Mouse (Mus musculus) frontal cortex, postnatal 36 days (tissue): Measurements from ENCODE around the gene Trp73.

Source experiments
- DNase-seq, 2 experiments: peaks; one replicate each; pipeline ENCODE4 v3.0.0; 2022; ENCODE audit warnings: low spot score in 2 of 2

Trp73 gene

GRCm38 (mm10) chr4:154103912-154104311 lies 36.1 kb downstream of the Trp73 start:
- no peak for DNase-seq

- DNase-seq, result no peak
These were observed 36.6 kb downstream of the Trp73 start for GRCm38 (mm10) chr4:154103386-154103785.

- no peak for DNase-seq
These were observed 40.6 kb downstream of the Trp73 start for GRCm38 (mm10) chr4:154099361-154099760.

- DNase-seq, result no peak
These were observed 43.9 kb downstream of the Trp73 start for GRCm38 (mm10) chr4:154096111-154096510.

- DNase-seq, result peak; percentile 31 to 38
These were observed 46.8 kb downstream of the Trp73 start for GRCm38 (mm10) chr4:154093210-154093609.

GRCm38 (mm10) chr4:154091356-154091755 lies 48.7 kb downstream of the Trp73 start:
- DNase-seq, result no peak

- no peak for DNase-seq
These were observed 50.8 kb downstream of the Trp73 start for GRCm38 (mm10) chr4:154089205-154089604.

GRCm38 (mm10) chr4:154086436-154086835 lies 53.6 kb downstream of the Trp73 start:
- peak in 1 of 2 experiments; percentile 24 for DNase-seq

GRCm38 (mm10) chr4:154085856-154086255 lies 54.2 kb downstream of the Trp73 start:
- peak; percentile 26 to 29 for DNase-seq

- no peak for DNase-seq
These were observed 58.0 kb downstream of the Trp73 start for GRCm38 (mm10) chr4:154081974-154082373.

- DNase-seq, result no peak
These were observed 59.0 kb downstream of the Trp73 start for GRCm38 (mm10) chr4:154081021-154081420.

- peak; percentile 27 to 31 for DNase-seq
These were observed 59.8 kb downstream of the Trp73 start for GRCm38 (mm10) chr4:154080211-154080610.

GRCm38 (mm10) chr4:154071941-154072340 lies 68.1 kb downstream of the Trp73 start:
- DNase-seq, result no peak

GRCm38 (mm10) chr4:154071521-154071920 lies 68.5 kb downstream of the Trp73 start:
- no peak for DNase-seq

GRCm38 (mm10) chr4:154070896-154071295 lies 69.1 kb downstream of the Trp73 start:
- DNase-seq, result no peak

- peak; percentile 21 to 53 for DNase-seq
These were observed 74.9 kb downstream of the Trp73 start for GRCm38 (mm10) chr4:154064827-154065773.

GRCm38 (mm10) chr4:154057696-154058095 lies 82.3 kb downstream of the Trp73 start:
- no peak for DNase-seq

GRCm38 (mm10) chr4:154056661-154057060 lies 83.3 kb downstream of the Trp73 start:
- no peak for DNase-seq

GRCm38 (mm10) chr4:154056046-154056445 lies 84.0 kb downstream of the Trp73 start:
- no peak for DNase-seq

- DNase-seq, result no peak
These were observed 84.5 kb downstream of the Trp73 start for GRCm38 (mm10) chr4:154055482-154055881.

- no peak for DNase-seq
These were observed 86.9 kb downstream of the Trp73 start for GRCm38 (mm10) chr4:154053065-154053464.

- DNase-seq, result peak in 1 of 2 experiments; percentile 36
These were observed 88.6 kb downstream of the Trp73 start for GRCm38 (mm10) chr4:154051401-154051800.

GRCm38 (mm10) chr4:154045837-154046236 lies 94.2 kb downstream of the Trp73 start:
- DNase-seq, result no peak
